Mouse (Mus musculus): ENCODE measurements around the gene Lypd6b.

Gene Lypd6b

GRCm38 (mm10) chr2:49787376-49788050, at the start of gene Lypd6b:
Gene Lypd6b, plus strand, starts transcription at chr2:49787688.
- no peak for DNase-seq

DNA sequence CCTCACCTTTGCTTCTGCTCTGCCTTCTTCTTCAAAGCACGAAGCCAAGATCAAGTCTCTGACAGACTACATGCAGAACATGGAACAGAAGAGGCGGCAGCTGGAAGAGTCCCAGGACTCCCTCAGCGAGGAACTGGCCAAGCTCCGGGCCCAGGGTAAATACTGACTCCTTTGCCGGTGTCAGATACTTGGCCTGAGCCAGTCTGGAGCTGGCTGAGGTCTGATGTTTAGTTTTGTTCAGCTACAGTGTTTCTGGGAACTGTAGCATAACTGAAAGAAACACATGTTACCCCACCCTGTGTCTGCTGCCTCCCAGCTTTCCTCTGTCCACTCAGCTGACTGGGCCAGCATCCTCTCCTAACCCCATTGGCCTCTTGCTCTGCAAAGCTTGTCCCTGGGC, 48.4 kb upstream of the Lypd6b start:
- peak; percentile 75 for DNase-seq

DNA sequence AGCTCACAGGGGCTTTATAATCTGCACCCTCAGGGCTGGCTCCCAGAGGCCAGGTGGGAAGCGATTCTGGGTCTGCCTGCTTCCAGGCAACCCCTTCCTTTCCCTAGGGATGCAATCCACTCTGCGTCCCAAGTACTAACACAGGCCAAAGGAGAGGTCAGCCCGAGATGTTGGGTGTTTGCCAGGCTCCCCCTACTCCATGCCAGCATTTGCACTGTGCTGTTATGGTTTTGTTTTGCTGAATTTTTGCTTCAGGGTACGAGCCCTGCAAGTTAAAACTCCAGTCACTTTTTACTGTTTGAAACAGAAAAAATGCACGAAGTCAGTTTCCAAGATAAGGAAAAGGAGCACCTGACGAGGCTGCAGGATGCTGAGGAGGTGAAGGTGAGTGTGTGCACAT, 46.5 kb upstream of the Lypd6b start:
- DNase-seq = no peak

GRCm38 (mm10) chr2:49741895-49742734, 45.4 kb upstream of the Lypd6b start:
- DNase-seq = no peak

- no peak for DNase-seq
These were observed 44.6 kb upstream of the Lypd6b start for GRCm38 (mm10) chr2:49742919-49743318.

- DNase-seq = no peak
These were observed 43.7 kb upstream of the Lypd6b start for GRCm38 (mm10) chr2:49743775-49744174.

DNA sequence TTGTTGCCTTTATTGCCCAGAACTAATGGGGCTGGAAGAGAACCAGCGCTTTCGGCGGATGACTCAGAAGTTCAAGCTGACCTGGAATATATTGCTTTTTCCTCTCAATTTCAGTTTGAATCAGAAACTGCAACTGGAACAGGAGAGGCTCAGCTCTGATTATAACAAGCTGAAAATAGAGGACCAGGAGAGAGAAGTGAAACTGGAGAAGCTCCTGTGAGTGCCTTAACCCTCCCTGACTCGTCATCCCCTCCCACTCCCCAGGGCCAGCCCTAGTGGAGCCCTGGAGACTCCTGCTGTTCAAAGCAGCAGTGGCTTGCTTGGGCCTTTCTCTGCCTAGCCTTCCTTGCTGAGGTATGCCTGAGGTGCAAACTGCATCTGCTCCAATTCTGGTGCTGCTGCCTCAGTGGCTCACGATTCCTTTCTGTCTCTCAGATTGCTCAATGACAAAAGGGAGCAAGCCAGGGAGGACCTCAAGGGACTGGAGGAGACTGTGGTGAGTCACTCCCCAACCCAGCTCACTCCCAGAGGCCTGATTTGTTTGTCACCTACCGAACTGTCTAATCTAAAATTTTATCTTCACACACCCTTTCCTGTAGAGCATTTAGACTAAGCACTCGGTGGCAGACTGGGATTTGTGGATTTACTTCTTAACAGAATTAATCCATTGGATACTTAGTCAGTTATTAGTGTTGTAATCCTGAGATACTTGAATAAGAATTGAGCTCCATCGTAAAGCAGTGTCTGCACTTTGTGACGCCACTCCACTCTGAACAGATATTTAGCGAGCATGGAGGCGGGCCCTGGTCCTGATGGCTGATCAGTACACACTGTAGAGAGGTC, 43.0 kb upstream of the Lypd6b start:
- no peak for DNase-seq

- DNase-seq = no peak
These were observed 42.2 kb upstream of the Lypd6b start for GRCm38 (mm10) chr2:49745094-49745781.

- no peak for DNase-seq
These were observed 40.5 kb upstream of the Lypd6b start for GRCm38 (mm10) chr2:49746947-49747346.

GRCm38 (mm10) chr2:49747670-49748069, 39.8 kb upstream of the Lypd6b start:
- no peak for DNase-seq

DNA sequence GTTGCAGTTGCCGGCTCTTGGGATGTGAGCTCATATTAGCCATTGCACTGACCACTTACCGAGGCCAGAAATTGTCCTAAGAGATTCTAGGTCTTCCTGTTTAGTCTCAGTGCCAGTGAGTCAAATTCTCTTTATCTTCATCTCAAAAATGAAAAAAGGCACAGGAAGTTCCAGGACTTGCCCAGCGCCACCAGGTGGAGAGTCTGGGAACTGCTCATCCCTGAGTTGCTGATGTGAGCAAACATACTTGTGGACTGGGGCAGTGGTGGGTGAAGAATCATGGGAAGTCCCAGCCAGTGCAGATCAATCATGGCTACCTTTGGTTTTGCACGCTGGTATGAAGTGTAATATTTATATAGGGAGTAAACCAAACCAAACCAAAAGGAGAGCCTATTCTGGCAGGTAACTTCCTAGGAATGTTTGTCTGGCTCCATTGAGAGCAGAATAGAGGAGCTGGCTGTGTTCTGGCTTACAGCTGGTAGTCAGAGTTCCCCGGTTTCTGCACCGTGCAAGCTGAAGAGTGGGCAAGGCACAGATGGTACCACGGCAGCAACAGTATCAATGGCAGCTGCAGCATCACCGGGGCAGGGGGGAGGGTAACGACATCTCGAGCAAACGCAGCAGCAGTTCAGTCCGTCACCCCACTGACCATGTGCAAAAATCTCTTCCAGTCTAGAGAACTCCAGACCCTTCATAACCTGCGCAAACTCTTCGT, 38.7 kb upstream of the Lypd6b start:
- peak; percentile 51 for DNase-seq

GRCm38 (mm10) chr2:49749730-49750576, 37.5 kb upstream of the Lypd6b start:
- no peak for DNase-seq

DNA sequence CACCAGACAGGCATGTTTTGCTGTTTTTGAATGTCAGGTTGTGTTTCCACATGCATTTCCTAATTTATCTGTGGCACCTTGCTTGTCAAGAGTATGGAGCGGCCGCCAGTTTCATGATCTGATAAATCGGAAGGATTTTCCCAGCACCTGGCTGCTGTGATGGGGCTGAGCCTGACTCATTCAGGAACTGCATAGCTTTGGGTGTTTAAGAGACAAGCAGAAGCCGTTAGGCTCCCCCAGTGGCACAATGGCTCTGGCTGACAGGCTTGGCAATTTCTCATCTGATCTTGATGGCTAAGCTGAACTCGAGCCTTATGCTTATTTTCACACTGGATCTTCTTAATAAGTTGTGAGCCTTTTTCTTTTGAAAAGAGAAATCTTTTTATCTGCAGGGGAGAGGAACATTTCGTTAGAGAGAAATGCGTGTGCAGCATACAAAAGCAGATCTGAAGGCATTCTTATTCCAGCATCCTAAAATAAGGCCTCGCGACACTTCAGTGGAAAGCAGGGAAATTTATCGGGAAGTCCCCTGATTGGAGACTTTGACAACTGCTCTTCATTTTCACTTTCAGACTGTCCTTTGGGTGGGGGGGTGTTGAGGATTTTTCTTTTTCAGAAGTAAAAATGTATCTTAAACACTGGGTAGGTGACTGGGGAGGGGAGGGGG, 35.8 kb upstream of the Lypd6b start:
- DNase-seq = no peak

DNA sequence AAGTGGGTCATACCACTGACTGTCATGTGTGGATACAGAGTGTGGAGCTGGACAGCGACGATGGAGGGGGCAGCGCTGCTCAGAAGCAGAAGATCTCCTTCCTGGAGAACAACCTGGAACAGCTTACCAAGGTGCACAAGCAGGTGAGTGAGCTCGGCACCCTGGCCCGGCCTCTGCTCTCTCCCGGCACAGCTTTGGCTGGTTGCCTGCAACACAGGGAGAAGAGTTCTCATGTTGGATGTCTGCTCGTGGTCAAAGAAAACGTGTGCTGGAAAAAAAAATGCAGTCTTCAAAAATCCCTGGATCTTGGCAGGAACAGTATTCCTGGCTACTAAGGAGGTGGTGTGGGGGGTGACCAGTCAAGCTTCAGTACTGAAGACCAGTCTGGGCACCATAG, 35.3 kb upstream of the Lypd6b start:
- DNase-seq = no peak

- DNase-seq = no peak
These were observed 34.4 kb upstream of the Lypd6b start for GRCm38 (mm10) chr2:49753062-49753461.

DNA sequence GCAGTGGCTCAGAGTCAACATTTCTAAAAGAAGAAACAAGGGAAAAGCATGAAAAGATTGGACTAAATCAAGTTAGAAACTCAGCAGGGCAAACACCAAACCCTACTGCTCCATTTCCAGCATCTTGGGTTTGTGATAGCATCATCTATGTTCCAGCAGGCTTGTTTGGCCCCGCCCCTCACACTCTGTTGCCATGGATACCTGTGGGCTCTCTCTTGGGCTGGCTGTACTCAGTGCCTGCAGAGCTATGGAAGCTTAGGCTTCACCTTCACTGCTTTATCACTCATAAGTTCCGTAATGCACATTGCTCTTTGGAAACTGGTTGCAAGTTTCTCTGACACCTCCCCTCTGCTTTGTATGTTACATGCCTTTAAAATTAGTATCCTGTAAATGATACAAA, 32.4 kb upstream of the Lypd6b start:
- no peak for DNase-seq

- no peak for DNase-seq
These were observed 29.9 kb upstream of the Lypd6b start for GRCm38 (mm10) chr2:49757616-49758015.

- DNase-seq = peak; percentile 65
These were observed 23.0 kb upstream of the Lypd6b start for GRCm38 (mm10) chr2:49764331-49764946.

DNA sequence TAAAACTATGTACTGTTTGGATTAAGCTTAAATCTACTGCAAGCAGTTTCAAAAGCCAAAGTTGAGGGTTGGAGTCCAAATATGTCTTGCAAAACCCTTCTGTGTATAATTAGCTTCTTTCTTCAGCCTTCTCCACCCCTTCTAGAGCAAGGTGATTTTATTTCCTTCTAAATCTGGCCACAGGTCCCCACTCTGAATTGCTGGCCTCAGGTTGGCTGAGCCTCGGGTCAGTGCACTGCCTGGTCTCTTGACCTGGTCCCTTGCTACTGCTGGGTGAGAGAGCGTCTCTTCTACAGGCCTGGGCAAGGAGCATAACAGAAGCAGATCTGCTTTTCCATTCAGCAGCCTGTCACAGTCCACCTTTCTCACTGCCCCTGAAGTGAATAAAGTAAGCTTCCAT, 18.6 kb upstream of the Lypd6b start:
- DNase-seq = no peak

DNA sequence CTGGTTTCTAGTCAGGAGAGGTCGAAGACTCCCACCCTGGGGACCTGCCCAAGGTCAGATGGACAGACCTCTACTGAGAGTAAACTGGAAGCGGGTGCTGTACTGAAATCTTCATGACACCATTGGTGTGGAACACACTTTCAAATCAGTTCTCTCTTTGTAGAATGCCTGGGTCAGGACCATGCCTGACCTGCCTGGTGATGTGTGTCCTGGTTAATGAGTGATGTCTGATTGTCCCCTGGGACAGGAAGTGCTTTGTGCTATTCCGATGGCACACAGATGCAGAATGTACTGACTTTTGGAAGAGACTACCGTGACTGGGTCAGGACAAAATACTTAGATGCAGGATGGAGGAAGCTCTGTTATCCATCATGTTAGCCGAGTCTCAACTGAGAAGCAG, 17.0 kb upstream of the Lypd6b start:
- DNase-seq = no peak
